Mouse (Mus musculus) liver, postnatal 0 days (tissue): ENCODE measurements around the gene Ppfia4. TPM values are rescaled to one million over a fixed set of nuclear protein-coding genes. Genes with fewer than 3 reads are reported as not detected.

Experiments
- ATAC-seq: fragments of 200-750 bp; cut with Nextera tagmentation; 2 replicates; pipeline ENCODE4 v1.8.0; 2017; ENCODE audit warnings: mild to moderate bottlenecking, moderate library complexity
- DNase-seq: peaks from one replicate; pipeline ENCODE4 v3.0.0-alpha.2; 2016
- H3K27ac ChIP-seq: fragments of 300-500 bp; sonication (generic); 2 replicates; pipeline ENCODE4 v1.5.1; 2014; ENCODE audit warnings: antibody characterized with exemption, moderate library complexity, mild to moderate bottlenecking, low read depth
- H3K27me3 ChIP-seq: fragments of 300-500 bp; sonication (generic); 2 replicates; pipeline ENCODE4 v1.6.1; 2014; ENCODE audit warnings: low read length, control low read depth, mixed read lengths; ENCODE audit not compliant: insufficient read depth
- H3K36me3 ChIP-seq: fragments of 300-500 bp; sonication (generic); replicated peaks from 2 replicates; pipeline ENCODE4 v1.6.1; 2014; ENCODE audit warnings: mild to moderate bottlenecking, control low read depth, low read length, moderate library complexity, mixed read lengths; ENCODE audit not compliant: insufficient read depth
- H3K4me1 ChIP-seq: fragments of 300-500 bp; sonication (generic); 2 replicates; pipeline ENCODE4 v1.6.1; 2014; ENCODE audit warnings: antibody characterized with exemption, mild to moderate bottlenecking, control low read depth; ENCODE audit not compliant: insufficient read depth
- H3K4me2 ChIP-seq: fragments of 300-500 bp; sonication (generic); 2 replicates; pipeline ENCODE4 v1.6.1; 2014; ENCODE audit warnings: low read depth, mild to moderate bottlenecking, low read length, moderate library complexity, mixed read lengths
- H3K4me3 ChIP-seq: fragments of 300-500 bp; sonication (generic); 2 replicates; pipeline ENCODE4 v1.5.1; 2014; ENCODE audit warnings: low read depth, low read length
- H3K9ac ChIP-seq: fragments of 300-500 bp; sonication (generic); replicated peaks from 2 replicates; pipeline ENCODE4 v1.6.1; 2014; ENCODE audit warnings: mild to moderate bottlenecking, moderate library complexity
- H3K9me3 ChIP-seq: fragments of 300-500 bp; sonication (generic); 2 replicates; pipeline ENCODE4 v1.6.1; 2016; ENCODE audit warnings: mild to moderate bottlenecking, control low read depth, low read length, mixed read lengths
- CTCF ChIP-seq: sonication (generic); IDR thresholded peaks from 2 replicates; pipeline ENCODE4 v1.5.1; 2016; ENCODE audit warnings: antibody characterized with exemption, low read depth
- EP300 ChIP-seq: IDR thresholded peaks from 2 replicates; pipeline ENCODE4 v1.6.1; 2016; ENCODE audit warnings: antibody characterized with exemption, low read depth, mild to moderate bottlenecking
- WGBS: fragments of 180-500 bp; shearing (Covaris S2); extraction: QIAGEN DNeasy Blood & Tissue Kit; methylation state at CpG from one replicate; pipeline ENCODE4 v1.1.7; 2014; ENCODE audit not compliant: insufficient replicate concordance; 5-methylcytosine and 5-hydroxymethylcytosine counted together
- polyA plus RNA-seq: library from polyadenylated mRNA; unstranded; fragments of >200 nt; fragmentation: Nextera tagmentation; extraction: Ambion mirVana; gene quantifications from 2 replicates; pipeline ENCODE4 v1.2.1, GENCODE M21; 2015

Gene Ppfia4
- polyA plus RNA-seq, 1 experiment from 2014 or later = 1.6 TPM

GRCm38 (mm10) chr1:134322591-134322990 is 10.1 kb downstream of the Ppfia4 start:
- DNase-seq = no peak
- H3K27me3 ChIP-seq = no peaks in the 10 kb centered on the region
- H3K36me3 ChIP-seq = no peaks in the 10 kb centered on the region
- H3K4me1 ChIP-seq = no peaks in the 10 kb centered on the region
- H3K27ac ChIP-seq = no peak overlapping the region
- no peak overlapping the region for H3K4me2 ChIP-seq
- ATAC-seq = no peak
- 73% methylated on average over 6 of the region's 6 CpGs for WGBS
- H3K9me3 ChIP-seq = no peaks in the 10 kb centered on the region
- H3K9ac ChIP-seq = no peak overlapping the region
- no peak for TF ChIP-seq EP300
- TF ChIP-seq CTCF = peak; percentile 59
- no peak overlapping the region for H3K4me3 ChIP-seq

GRCm38 (mm10) chr1:134320691-134321301 is 11.9 kb downstream of the Ppfia4 start:
- Histone ChIP-seq H3K36me3 (no peaks in the 10 kb centered on the region), H3K4me1 (no peaks in the 10 kb centered on the region), H3K4me2 (no peak overlapping the region), H3K27ac (no peak overlapping the region), H3K27me3 (no peaks in the 10 kb centered on the region), H3K9me3 (no peaks in the 10 kb centered on the region), H3K4me3 (no peak overlapping the region), H3K9ac (no peak overlapping the region)
- no peak for ATAC-seq
- DNase-seq = no peak
- no peak for TF ChIP-seq EP300
- no peak for TF ChIP-seq CTCF
- 65% methylated on average over 14 of the region's 14 CpGs for WGBS

- no peak overlapping the region for H3K27ac ChIP-seq
- no peak for ATAC-seq
- no peak for DNase-seq
- H3K9me3 ChIP-seq = no peaks in the 10 kb centered on the region
- no peaks in the 10 kb centered on the region for H3K4me1 ChIP-seq
- H3K9ac ChIP-seq = no peak overlapping the region
- WGBS = 79% methylated on average over 5 of the region's 5 CpGs
- no peak overlapping the region for H3K4me3 ChIP-seq
- TF ChIP-seq EP300 (no peak), CTCF (no peak)
- no peak overlapping the region for H3K4me2 ChIP-seq
- no peaks in the 10 kb centered on the region for H3K36me3 ChIP-seq
- no peaks in the 10 kb centered on the region for H3K27me3 ChIP-seq
Observed at GRCm38 (mm10) chr1:134318261-134318660, 14.5 kb downstream of the Ppfia4 start.

GRCm38 (mm10) chr1:134316361-134316760 is 16.4 kb downstream of the Ppfia4 start:
- 77% methylated on average over 9 of the region's 9 CpGs for WGBS
- Histone ChIP-seq H3K27me3 (no peaks in the 10 kb centered on the region), H3K4me1 (no peaks in the 10 kb centered on the region), H3K27ac (no peak overlapping the region), H3K4me2 (no peak overlapping the region), H3K36me3 (no peaks in the 10 kb centered on the region), H3K9me3 (no peaks in the 10 kb centered on the region), H3K4me3 (no peak overlapping the region), H3K9ac (no peak overlapping the region)
- no peak for TF ChIP-seq CTCF
- TF ChIP-seq EP300 = no peak
- no peak for DNase-seq
- ATAC-seq = no peak

GRCm38 (mm10) chr1:134315181-134315580 is 17.5 kb downstream of the Ppfia4 start:
- Histone ChIP-seq H3K36me3 (no peaks in the 10 kb centered on the region), H3K9ac (no peak overlapping the region), H3K4me3 (no peak overlapping the region), H3K27me3 (no peaks in the 10 kb centered on the region), H3K4me1 (no peaks in the 10 kb centered on the region), H3K27ac (no peak overlapping the region), H3K9me3 (no peaks in the 10 kb centered on the region), H3K4me2 (no peak overlapping the region)
- DNase-seq (no peak), ATAC-seq (no peak)
- 0 out of 2 replicates have a peak, but pooled peaks have one; percentile 6 for TF ChIP-seq CTCF
- no peak for TF ChIP-seq EP300
- WGBS = 63% methylated on average over 5 of the region's 5 CpGs

GRCm38 (mm10) chr1:134311760-134312159 is 21.0 kb downstream of the Ppfia4 start:
- no peaks in the 10 kb centered on the region for H3K9me3 ChIP-seq
- no peak overlapping the region for H3K9ac ChIP-seq
- TF ChIP-seq CTCF (no peak), EP300 (no peak)
- ATAC-seq = no peak
- H3K4me1 ChIP-seq = no peaks in the 10 kb centered on the region
- WGBS = 78% methylated on average over 7 of the region's 7 CpGs
- H3K4me2 ChIP-seq = no peak overlapping the region
- no peaks in the 10 kb centered on the region for H3K27me3 ChIP-seq
- no peaks in the 10 kb centered on the region for H3K36me3 ChIP-seq
- H3K27ac ChIP-seq = no peak overlapping the region
- no peak overlapping the region for H3K4me3 ChIP-seq
- no peak for DNase-seq
